Mouse (Mus musculus): ENCODE measurements around the gene Mrgpra4.

The Mrgpra4 gene

GRCm38 (mm10) chr7:47981995-47982394 is at the start of gene Mrgpra4:
TSS of gene Mrgpra4 (minus strand) at chr7:47982095.
- no peak for DNase-seq (ENCODE audit: low read depth, low spot score)

GRCm38 (mm10) chr7:48027497-48027896 is 45.6 kb upstream of the Mrgpra4 start, which contains the start of gene Mrgprx1:
TSS of gene Mrgprx1 (minus strand) at chr7:48027597.
- DNase-seq (ENCODE audit: low read depth, low spot score): no peak

- no peak for DNase-seq (ENCODE audit: low read depth, low spot score)
Measured at GRCm38 (mm10) chr7:48017874-48018273, 36.0 kb upstream of the Mrgpra4 start.

GRCm38 (mm10) chr7:47995689-47996088 is 13.8 kb upstream of the Mrgpra4 start:
- DNase-seq (ENCODE audit: low read depth, low spot score): no peak

GRCm38 (mm10) chr7:47986752-47987151 is 4.9 kb upstream of the Mrgpra4 start:
- no peak for DNase-seq (ENCODE audit: low read depth, low spot score)
